Mouse (Mus musculus) thymus, adult 2 months (tissue): ENCODE results near the gene Nucks1.
"Not testable (repeated sequence)": the region's sequence is repeated elsewhere in the genome, so short reads cannot be mapped to it uniquely, and the experiment has no call there.

Experiments
- CTCF ChIP-seq: fragments of 200-500 bp; IDR thresholded peaks from 2 replicates; pipeline ENCODE4 v1.5.1; 2012; ENCODE audit warnings: mild to moderate bottlenecking, control low read depth, low read length, moderate library complexity, borderline replicate concordance; ENCODE audit not compliant: control insufficient read depth, poor library complexity, insufficient read depth; ENCODE audit errors: extremely low read depth
- POLR2A ChIP-seq: fragments of 200-500 bp; IDR thresholded peaks from 2 replicates; pipeline ENCODE4 v1.6.1; 2012; ENCODE audit warnings: mild to moderate bottlenecking, low read length, control low read depth, moderate library complexity; ENCODE audit not compliant: control insufficient read depth, poor library complexity, insufficient read depth; ENCODE audit errors: extremely low read depth

DNA sequence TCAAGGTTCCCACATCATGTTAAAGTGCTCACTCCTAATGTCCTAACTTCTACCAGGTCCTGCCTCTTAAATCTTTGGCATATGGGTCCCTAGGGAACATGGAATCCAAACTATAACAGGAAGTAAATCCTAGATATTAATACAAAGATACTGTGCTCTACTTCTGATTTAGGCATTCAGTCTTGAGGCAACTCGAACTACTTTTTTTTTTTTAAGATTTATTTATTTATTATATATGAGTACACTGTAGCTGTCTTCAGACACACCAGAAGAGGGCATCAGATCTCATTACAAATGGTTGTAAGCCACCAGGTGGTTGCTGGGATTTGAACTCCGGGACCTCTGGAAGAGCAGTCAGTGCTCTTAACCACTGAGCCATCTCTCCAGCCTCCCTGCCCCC lies 1.1 kb upstream of the Nucks1 start:
- not testable (repeated sequence) for TF ChIP-seq POLR2A, CTCF
